Mouse (Mus musculus) thymus, adult 2 months (tissue): ENCODE data around the gene Zfp384.

Experiments
- CTCF ChIP-seq: fragments of 200-500 bp; IDR thresholded peaks from 2 replicates; pipeline ENCODE4 v1.5.1; 2012; ENCODE audit warnings: mild to moderate bottlenecking, control low read depth, low read length, moderate library complexity, borderline replicate concordance; ENCODE audit not compliant: control insufficient read depth, poor library complexity, insufficient read depth; ENCODE audit errors: extremely low read depth
- POLR2A ChIP-seq: fragments of 200-500 bp; IDR thresholded peaks from 2 replicates; pipeline ENCODE4 v1.6.1; 2012; ENCODE audit warnings: mild to moderate bottlenecking, low read length, control low read depth, moderate library complexity; ENCODE audit not compliant: control insufficient read depth, poor library complexity, insufficient read depth; ENCODE audit errors: extremely low read depth

GRCm38 (mm10) chr6:125040221-125040620, 31.3 kb downstream of the Zfp384 start:
- TF ChIP-seq POLR2A (no peak), CTCF (no peak)
